Mouse (Mus musculus) adrenal gland, postnatal 14 days (tissue): ENCODE measurements around the gene Kel. TPM values are rescaled to one million over a fixed set of nuclear protein-coding genes. Genes with fewer than 3 reads are reported as not detected.
A peak's percentile ranks its signal among the peaks of the same experiment; 100 is the strongest.

Experiments
- DNase-seq: peaks from one replicate; pipeline ENCODE4 v3.0.0; 2021; ENCODE audit warnings: mixed read lengths
- long read RNA-seq, 2 experiments: library from polyadenylated mRNA; stranded (forward); transcript quantifications; one replicate each; pipeline ENCODE4 v2.0.0; 2021
- total RNA-seq: library from RNA; stranded (reverse); gene quantifications from 2 replicates; pipeline ENCODE4 v1.2.3, GENCODE M21; 2021

Gene Kel
- 2.0 and 8.0 TPM in 2 replicates for total RNA-seq
- long read RNA-seq, experiment 1, partial matches to known transcripts = 2 of 3 reads
- long read RNA-seq, experiment 1, other reads (novel, unspliced or antisense) = 1 of 3 reads
- long read RNA-seq, experiment 2, partial matches to known transcripts = 15 of 17 reads
- long read RNA-seq, experiment 2, other reads (novel, unspliced or antisense) = 1 of 17 reads

DNA sequence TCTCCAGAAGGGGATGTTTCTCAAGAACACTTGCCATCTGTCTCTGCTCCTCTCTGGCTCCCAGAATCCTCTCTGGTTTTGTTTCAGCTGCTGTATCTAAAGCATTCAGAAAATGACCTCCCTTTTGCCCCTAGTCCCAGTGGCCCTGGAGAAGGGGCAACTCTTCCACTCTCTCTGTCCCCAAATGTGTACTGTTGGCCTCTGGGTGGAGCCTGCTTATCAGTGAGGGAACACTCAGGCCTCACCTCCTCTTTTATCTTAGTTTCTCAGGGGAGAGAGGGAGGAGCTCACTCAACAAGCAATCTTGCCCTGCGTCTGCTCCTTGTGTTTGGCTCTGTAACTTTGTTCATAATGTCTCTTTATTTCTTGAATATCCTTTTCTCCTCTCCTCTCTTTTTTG is at the start of gene Kel:
Kel (minus strand) TSS at position 217 of the 400 bp plus-strand sequence.
- DNase-seq = no peak

DNA sequence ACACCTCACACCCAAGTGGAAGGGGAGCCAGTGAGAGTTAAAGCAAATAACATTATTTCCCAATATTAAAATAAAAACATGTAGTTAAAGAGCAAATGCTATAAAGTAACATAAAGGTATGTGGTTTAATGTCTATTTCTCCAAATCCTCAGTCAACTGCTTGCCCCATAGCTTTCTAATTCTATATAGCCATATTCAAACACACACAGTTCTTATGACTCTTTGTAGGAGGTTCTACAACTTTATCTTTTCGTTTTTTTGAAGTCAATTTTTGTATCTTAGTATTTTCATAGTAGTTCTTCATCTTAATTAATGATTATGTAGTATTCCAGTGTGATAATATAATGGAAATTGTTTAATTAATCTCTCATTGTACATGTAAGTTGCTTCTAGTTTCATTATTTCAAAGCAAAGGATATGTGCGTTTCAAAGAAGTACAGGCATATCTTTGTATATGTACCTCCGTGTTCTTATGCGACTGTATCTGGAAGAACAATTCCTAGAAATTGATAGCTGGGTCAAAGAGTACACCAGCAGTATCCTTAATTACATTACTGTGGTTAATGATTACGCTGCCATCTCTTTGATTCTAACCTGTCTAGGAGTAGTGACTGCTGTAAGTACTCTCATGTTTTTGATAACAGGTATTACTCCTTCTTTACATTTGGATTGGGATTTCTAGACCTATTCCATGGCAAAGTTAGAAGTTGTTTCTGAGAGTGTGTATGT is 40.7 kb upstream of the Kel start:
- DNase-seq = no peak

DNA sequence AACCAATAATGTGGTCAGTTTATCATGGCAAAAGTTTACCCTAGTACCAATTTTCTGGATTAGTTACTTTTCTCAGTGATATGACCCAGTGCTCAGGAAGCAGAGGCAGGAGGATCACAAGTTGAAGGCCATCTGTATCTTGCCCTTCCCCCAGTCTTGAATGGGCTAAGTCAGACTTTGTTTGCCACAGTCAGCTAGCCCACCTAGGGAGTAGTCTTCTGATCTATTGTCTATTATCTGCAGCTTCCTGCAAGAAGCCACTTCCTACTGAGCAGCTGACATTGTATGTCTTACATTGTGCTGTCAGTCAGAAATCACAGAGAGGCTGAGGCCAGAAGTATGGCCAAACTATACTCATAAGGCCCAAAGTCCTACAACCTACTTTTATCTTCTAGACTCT is 37.0 kb upstream of the Kel start:
- no peak for DNase-seq

DNA sequence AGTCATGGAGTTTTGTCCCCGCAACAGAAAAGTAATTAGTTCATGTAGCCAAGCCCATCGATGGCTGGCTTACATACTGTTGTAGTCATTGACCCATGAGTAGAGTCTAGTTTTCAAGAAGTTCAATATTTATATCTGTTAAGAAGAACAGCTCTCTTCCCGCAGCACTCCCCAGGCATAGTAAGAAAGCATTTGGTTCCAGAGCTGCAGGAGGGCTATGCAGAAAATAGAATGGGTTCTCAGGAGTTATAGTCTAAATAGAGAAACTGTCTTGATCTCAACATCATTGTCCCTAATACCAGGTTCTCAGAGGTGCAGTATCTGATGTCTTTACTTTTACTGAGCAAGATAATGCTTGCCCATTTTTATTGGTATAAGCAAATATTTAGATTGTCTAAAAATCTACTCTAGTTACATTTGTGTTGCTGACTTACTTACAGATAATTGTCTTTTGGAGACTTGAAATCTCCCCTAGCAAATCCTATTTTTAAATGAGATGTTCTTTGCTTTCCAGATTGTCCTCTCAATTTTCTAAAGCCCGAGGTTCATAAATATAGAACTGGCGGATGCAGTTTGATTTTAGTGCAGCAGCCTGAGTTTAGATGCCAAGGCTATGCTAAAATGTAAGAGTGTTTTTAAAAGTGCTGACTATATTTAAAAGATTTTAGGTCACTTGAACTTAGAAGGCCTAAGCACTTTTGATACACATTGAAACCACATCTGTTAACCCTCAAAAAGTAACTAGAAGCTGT is 30.8 kb upstream of the Kel start:
- DNase-seq = no peak

DNA sequence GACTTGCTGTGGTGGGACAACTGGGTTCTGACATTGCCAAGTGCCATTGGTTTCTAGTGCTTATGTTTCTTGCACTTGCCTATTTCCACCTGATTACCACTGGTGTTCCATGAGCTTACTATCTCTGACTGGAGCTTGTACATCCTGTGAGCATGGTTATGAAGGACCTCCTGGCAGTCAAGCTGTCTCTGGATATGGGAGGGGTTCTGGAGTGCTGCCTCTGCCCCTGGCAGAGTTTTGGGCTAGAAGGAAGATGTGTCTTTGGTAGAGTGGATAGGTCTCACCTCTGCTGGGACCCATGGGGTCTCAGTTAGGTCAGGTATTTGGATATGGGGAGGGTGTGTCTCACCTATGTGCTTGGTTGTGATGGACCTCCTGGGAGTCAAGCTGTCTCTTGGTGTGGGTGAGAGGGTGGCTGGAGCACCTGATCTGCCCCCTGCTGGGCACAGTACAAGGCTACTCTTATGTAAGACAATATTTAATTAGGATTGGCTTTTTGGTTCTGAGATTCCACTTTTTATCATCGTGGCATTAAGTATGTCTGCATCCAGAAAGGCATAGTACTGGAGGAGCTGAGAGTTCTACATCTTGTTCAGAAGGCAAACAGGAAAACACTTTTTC is 24.0 kb upstream of the Kel start:
- no peak for DNase-seq

DNA sequence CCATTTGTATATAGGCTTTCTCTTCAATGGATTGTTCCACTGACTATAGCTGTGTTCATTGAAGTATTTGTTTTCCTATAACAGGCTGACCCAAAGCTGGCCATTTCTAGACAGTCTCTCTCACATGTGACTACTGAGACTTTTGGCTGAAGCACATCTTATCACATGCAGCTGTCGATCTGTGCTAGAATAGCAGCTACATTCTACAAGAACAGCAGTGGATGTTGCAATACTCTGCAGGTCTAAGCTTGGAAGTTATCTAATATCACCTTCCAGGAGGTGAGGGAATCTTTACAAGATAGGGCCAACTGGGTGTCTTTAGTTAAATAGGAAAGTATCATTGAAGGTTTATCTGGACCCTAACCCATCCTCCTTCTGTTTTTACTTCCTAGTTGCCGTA is 17.3 kb upstream of the Kel start:
- DNase-seq = no peak

DNA sequence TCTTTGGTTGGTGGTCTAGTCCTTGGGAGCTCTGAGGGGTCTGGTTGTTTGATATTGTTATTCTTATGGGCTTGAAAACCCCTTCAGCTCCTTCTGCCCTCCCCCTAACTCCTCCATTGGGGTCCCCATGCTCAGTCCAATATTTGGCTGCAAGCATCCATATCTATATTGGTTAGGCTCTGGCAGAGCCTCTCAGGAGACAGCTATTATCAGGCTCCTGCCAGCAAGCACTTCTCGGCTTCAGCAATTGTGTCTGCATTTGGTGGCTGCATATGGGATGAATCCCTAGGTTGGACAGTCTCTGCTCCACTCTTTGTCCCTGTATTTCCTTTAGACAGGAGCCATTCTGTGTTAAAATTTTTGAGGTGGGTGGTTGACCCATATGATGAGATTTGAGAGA is 6.1 kb upstream of the Kel start:
- DNase-seq = no peak

DNA sequence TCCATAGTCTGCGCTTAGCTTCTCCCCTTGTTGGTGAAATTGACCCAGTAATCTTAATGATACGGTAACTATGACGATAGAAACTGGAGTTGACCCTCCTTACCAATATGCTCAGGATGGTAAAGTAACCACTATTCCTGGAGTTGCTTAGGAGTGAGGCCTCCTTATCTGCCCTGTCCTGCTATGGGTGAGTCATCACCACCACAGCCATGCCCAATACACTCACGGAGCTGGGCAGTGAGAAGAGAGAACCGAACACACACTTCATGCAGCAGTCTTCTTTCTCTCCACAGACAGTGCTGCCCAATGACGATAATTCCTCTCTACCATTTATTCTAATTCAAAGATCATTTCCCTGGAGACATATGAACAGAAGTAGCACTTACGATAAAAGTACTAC is 2.1 kb upstream of the Kel start:
- DNase-seq = no peak

DNA sequence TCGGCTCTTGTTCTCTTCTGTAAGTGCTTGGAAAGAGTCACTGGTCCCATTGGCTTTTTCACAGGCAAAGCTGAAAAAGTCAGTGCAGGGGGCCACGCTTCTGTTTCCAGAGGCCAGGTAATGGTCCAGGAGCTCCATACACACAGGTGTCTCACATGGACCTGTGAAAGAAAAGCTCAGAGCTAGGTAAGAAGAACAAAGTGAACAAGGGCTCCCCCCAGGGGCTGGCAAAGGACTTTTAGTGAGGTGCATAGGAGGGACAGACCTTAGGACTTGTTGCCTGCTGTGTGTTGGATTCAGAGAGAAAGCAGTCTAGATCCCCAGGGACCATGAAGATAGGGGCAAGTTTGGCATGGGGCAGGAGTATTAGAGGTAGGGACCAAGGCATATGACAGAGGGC is 1.2 kb downstream of the Kel start:
- no peak for DNase-seq

DNA sequence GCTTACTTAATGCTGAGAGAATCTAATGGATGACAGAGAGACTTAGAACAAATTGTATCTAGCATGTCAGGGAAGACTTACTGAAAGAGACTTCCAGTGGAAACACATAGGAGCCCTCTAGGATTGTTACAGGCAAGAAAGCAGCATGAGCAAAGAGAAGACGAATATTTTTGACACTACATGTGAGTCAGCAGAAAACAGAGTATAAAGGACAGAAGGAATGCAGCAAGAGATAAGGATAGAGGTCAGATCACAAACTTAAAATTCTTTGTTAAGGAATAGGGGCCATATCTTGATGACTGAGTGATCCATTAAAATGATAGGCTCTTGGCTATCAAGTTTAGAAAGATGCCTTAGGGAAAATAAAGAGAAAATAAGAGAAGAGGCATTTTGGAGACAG is 2.9 kb downstream of the Kel start:
- no peak for DNase-seq

DNA sequence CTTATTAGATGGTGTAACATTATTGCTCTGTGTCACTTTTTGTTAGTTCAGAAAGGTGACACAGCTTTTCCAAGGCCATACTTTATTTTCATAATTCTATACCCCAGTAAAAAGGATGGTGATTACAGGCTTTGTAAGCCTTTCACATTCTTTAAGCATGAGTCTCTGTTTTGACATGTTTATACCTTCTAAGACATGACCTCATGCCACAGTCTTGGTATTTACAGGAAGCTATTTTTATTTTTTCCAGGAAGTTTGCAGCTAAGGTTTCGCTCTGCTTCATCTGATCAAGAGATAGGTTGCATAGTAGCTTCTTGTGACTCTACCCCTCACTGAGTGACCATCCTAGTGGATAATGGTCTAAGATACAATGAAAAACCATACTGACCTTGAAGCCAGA is 9.7 kb downstream of the Kel start:
- no peak for DNase-seq

DNA sequence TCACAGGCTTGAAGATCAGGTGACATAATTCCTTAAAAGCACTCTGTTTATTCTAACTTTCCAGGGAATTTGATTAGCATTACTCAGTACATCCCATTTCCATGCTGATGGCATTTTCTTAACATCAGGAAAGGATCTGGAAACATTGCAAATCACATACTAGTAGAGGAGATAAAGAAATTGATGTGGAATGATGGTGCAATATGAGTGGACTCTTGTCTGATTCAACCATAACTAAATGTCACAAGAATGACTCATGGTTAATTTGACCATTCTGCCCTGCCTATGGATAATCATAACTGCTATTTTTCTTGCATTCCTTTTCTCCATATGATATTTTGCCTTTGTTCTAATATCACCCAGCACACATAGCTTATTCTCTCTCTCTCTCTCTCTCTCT is 11.9 kb downstream of the Kel start:
- no peak for DNase-seq

DNA sequence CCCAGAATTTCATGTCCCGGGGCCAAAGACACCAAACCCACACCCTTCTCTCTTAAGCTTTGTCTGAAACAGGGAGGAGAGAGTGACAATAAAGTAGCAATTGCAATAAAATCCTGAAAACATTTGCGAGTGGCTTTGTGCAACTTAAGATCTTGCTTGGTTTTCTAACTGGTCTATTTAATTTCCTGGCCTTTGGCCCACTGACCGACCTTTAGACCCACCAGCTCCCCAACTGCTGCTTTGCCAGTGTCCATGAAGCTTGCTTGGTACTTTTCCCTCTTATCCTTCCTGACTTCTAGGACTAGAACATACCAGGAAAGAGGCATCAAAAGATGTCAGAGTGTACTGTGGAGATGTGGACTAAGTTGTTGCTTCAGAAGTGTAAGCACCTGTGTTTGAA is 18.5 kb downstream of the Kel start:
- DNase-seq = no peak

DNA sequence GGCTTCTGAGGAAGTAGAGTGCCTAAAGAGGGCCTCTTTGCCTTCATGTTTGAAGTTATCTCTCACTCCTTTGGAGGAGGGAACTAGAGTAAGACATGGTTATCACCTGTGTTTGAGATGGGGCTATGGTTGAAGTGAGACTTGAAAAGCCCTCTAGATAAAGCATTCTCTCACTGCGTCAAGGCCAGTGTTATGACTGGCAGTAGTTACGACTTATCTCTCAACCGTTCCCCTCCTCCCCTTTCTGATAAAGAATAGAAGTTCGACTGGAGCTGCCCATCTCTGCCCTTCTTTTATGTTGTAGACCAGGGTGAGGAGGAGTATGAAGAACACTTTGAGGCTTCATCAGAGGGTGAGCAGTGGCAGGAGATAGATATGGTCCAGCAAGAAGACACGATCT is 19.2 kb downstream of the Kel start:
- no peak for DNase-seq

DNA sequence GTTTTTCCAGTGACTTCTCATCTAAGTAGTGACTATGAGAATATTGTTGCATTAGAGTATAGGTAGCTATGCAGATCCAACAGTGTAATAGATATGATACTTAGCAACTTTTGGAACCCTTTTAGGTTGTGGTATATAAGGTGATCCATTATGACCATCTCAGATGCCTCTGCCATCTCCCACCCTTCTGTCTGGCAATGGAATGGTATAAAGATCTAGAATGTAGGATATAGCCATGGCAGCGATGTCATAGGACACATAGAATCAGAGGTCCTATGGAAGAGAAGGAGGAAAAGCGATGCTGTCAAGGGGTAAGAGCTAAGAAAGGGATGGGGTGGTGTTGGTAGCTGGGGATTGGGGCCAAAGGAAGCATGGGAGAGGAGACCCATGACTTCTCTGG is 20.0 kb downstream of the Kel start, which contains the start of gene Llcfc1:
Llcfc1 (plus strand) TSS at position 301 of the 400 bp plus-strand sequence.
- no peak for DNase-seq

DNA sequence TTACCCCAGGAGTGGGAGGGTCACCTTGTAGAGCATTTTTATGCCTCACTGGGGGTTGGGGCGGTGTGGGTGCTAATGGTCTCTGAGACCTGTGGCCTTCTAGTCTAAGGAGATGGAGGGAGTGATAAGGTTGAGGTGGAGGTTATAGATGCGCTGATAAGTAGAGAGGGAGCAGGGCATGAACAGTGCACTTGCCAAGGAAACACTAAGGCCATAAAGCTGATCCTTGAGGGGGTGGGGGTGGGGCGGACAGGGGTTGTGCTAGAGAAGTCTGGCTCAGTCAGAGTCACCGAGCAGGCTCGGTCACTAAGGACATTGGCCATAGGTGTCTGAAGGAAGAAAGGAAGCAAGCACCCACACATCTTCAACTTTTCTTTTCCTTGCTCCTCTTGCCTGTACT is 22.5 kb downstream of the Kel start:
- no peak for DNase-seq

DNA sequence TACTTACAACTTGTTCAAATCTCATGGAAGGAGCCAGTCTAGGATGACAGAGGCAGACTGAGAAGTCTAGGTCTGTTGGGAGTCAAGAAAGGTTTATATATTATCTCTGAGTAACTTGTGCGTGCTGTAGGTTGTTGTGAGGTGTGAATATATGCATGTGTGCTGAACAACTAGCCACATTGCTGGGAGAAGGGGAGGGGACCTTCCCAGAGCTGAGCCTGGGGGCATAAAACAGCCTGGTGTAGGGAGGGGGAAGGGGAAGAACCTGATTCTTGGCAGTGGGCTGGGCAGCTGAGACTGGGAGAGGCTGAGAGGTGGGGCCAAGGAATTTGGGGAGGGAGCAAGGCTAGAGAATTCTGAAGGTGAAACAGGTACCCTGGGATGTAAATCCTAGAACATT is 23.5 kb downstream of the Kel start, which contains the start of gene Trpv5:
Trpv5 (minus strand) TSS at position 101 of the 400 bp plus-strand sequence.
- DNase-seq = no peak

DNA sequence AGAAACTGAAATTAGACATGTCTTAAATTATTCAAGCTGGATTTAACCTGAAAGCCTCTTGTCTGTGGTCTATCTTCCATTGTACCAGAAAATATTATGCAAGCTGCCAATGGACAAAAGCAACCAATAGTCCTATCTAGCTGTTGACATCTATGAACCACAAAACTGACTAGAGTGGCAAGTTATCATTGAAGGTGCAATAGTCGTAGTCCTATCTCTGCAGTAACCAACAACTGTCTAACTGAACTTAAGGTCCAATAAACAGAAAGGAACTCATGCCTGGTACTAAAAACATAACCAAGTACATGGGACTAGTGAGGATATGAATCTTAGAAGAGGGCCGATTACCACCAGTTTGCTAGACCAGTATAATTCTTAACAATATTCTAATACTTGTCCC is 27.6 kb downstream of the Kel start:
- DNase-seq = no peak

DNA sequence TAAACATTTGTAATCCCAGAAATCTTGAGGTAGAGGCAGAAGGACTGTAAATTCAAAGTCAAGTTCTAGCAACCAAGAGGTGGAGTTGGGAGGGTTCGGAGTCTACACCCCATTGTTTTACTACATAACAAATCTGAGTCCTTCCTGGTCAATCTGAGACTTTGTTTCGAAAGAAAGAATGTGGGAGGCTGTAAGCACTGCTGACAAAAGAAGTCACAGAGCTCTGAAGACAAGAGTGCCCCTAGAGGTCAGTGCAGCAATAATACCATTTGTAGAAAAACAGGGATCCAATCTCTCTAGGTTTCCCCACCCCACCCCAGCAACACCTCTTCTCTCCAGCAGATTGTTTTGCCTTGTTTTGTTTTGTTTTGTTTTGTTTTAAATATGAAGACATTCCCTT is 41.8 kb downstream of the Kel start:
- peak; percentile 6 for DNase-seq

DNA sequence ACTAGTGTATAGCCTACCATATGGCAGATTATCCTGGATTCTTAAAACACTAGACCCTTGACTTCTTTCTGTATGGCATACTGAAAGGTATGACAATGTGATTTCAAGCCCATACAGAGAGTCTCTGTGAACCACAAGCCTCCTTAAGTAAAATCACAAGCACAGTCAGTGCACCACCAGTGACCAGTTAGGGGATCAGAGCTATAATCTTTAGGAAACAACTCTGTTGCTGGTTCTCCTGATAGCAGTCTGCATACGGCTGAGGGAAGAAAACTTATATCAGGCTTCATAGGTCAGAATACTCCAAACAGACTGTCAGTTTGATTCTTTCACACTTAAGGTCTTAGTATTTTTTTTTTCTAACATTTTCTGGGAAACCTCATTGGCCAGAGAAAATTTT is 45.7 kb downstream of the Kel start:
- DNase-seq = no peak

DNA sequence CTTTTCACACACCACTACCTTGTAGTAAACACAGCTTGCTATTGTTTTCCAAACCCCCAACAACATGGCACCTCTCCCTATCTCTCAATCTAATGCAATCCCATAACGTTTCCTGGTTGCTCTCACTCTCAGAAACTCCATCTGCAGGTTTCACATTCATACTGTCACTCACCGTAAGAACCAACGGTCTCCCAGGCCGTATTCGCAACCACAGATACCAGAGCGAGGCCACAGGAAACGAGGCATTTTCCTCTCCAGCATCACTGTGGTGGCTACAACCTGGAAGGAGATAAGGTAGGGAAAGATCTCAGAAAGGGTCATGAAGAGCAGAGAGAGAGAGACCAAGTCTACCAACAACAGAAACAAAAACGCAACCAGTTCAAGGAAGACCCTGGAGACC is 49.5 kb downstream of the Kel start:
- no peak for DNase-seq

DNA sequence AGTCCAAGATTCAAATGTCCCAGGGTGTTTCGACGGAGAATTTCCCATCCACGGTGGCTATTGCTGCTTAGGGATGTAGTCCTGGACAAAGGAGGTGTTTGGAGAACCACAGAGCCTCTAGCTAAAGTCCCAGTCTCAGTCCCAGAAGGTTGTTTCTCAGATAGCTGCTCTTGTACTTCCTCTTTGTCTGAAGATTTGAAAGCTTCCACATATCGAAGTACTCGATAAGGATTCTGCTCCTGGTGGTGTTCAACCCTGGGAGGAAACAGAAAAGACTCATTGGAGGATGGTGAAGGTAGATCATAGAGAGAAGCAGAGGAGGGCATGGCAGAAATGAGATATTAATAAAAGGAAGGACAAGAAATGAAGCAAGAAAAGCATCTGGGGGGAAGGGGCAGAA is 51.0 kb downstream of the Kel start:
- no peak for DNase-seq

DNA sequence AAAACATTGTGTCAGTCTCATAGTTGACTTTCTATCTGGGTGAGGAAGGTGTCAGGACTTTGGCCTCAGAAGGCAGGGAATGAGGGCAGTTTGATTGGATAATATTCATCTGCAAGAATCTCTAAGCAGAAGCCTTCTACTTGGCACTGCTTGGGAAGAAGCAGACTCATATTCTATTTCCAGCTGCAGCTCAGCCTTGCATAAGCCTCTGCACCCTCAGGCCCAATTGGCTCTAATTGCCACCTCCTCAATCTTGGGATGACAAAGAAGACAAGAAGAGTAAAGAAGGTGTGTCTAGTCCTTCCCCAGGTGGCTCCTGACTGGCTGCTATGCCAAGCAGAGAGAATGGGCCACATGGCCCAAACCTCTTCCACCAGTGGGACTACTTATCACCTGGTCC is 57.5 kb downstream of the Kel start:
- no peak for DNase-seq
